Mouse (Mus musculus): ENCODE measurements around the gene Mkln1.

GRCm38 (mm10) chr6:31373084-31373673 is 25.4 kb upstream of the Mkln1 start:
- TF ChIP-seq CTCF (IDR thresholded peaks at IDR 0.05; ENCODE audit: control insufficient read depth, insufficient read depth, low read length) (no peak), POLR2A (IDR thresholded peaks at IDR 0.05; ENCODE audit: borderline replicate concordance, control insufficient read depth, low read depth, low read length) (no peak)

All from bone marrow, adult 2 months (tissue).